In the genomic region with DNA sequence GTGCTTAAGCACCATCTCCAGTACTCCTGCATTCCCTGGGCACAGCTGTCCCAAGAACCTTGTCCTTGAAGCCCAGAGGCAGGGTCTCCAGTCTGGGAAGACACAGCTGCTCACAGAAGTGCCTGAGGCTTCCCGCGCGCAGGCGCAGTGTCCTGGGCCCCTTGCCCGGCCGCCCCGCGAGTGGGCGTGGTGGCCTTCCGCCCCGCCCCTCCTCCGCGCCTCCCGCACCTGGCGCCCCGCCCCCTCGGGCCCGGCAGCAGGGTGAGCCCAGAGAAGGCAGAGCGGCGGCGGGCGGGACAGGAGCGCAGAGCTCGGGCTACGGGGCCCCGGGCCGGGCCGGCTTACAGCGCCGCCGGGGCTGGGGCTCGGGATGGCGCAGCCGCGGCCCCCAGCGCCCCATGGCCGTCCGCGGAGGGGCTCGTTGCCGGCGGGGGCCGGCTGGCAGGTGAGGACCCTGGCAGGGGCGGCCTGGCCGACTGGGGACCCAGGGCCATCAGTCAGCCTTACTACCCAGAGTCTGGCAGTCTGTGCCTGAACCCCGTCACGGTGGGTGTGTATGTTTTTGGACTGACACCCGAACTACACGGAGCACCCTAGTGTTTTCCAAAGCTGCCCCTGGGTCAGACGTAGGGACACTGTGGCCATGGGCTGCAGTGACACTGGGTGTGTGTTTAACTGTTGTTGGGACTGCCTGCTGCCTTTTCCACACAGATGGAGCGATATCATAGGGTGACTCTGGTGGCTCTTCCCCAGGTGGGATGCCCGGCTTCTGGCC, we compare ENCODE assay signal across 8 mouse cellular contexts. TPM values are rescaled to one million over a fixed set of nuclear protein-coding genes. Genes with fewer than 3 reads are reported as not detected.
DNase-seq lines count a peak whose midpoint lies in the region; ATAC-seq and TF ChIP-seq lines count a peak whose summit lies in the region.

No protein-coding gene starts in this region.

- H3K4me1 ChIP-seq in intestine, embryonic 16.5 days (ENCODE audit: control insufficient read depth, insufficient read depth, low read length) = peaks cover 24% of the 10 kb centered on the region
- peaks cover 22% of the 10 kb centered on the region for H3K4me1 ChIP-seq in liver, embryonic 12.5 days
- H3K4me1 ChIP-seq in testis, adult 2 months (ENCODE audit: control insufficient read depth, insufficient read depth, low read length) = peaks cover 16% of the 10 kb centered on the region

- peak overlapping the region; percentile 37 for H3K4me3 ChIP-seq in layer of hippocampus, adult 2 months
- peak overlapping the region; percentile 66 for H3K4me3 ChIP-seq in intestine, embryonic 16.5 days (ENCODE audit: low read length)
- peak overlapping the region; percentile 52 for H3K4me3 ChIP-seq in liver, embryonic 12.5 days
- peak overlapping the region; percentile 54 for H3K4me3 ChIP-seq in testis, adult 2 months (ENCODE audit: control insufficient read depth, low read depth, low read length)

- TF ChIP-seq POLR2A in testis, adult 2 months (IDR thresholded peaks at IDR 0.05; ENCODE audit: control insufficient read depth, low read depth, low read length) = no peak; the same call in 1 of the 2 replicates

- peak overlapping the region; percentile 93 for H3K4me2 ChIP-seq in intestine, embryonic 16.5 days (ENCODE audit: low read depth, low read length)
- H3K4me2 ChIP-seq in liver, embryonic 12.5 days = peak overlapping the region; percentile 75

- ATAC-seq in intestine, embryonic 16.5 days = peak; percentile 83
- peak; percentile 68 for ATAC-seq in liver, embryonic 12.5 days

- no peak overlapping the region for H3K27ac ChIP-seq in layer of hippocampus, adult 2 months
- peak overlapping the region; percentile 80 for H3K27ac ChIP-seq in intestine, embryonic 16.5 days (ENCODE audit: low read length)
- no peak overlapping the region for H3K27ac ChIP-seq in liver, embryonic 12.5 days
- no peak overlapping the region for H3K27ac ChIP-seq in testis, adult 2 months (ENCODE audit: control insufficient read depth, insufficient read depth, low read depth, low read length)

- H3K27me3 ChIP-seq in intestine, embryonic 16.5 days (replicated peaks; ENCODE audit: control insufficient read depth, insufficient read depth, low read length) = no peaks in the 10 kb centered on the region
- peaks cover 79% of the 10 kb centered on the region for H3K27me3 ChIP-seq in liver, embryonic 12.5 days (replicated peaks)
- H3K27me3 ChIP-seq in testis, adult 2 months (ENCODE audit: control insufficient read depth, insufficient read depth, low read length) = no peaks in the 10 kb centered on the region

- H3K9ac ChIP-seq in intestine, embryonic 16.5 days (ENCODE audit: low read depth, low read length) = peak overlapping the region; percentile 81
- H3K9ac ChIP-seq in liver, embryonic 12.5 days = peak overlapping the region; percentile 54

- no peak for TF ChIP-seq CTCF in layer of hippocampus, adult 2 months (conservative IDR thresholded peaks at IDR 0.05)
- TF ChIP-seq CTCF in testis, adult 2 months (IDR thresholded peaks at IDR 0.05; ENCODE audit: control insufficient read depth, insufficient read depth, insufficient replicate concordance, low read depth, low read length) = no peak

- 4% methylated on average over 52 of the region's 52 CpGs for WGBS in intestine, embryonic 16.5 days
- 4% methylated on average over 52 of the region's 52 CpGs for WGBS in liver, embryonic 12.5 days (ENCODE audit: insufficient replicate concordance)

- no peaks in the 10 kb centered on the region for H3K36me3 ChIP-seq in intestine, embryonic 16.5 days (ENCODE audit: control insufficient read depth, insufficient read depth, low read length)
- H3K36me3 ChIP-seq in liver, embryonic 12.5 days = no peaks in the 10 kb centered on the region
- H3K36me3 ChIP-seq in testis, adult 2 months (ENCODE audit: control insufficient read depth, insufficient read depth, low read length) = no peaks in the 10 kb centered on the region

- DNase-seq in layer of hippocampus, adult 2 months (ENCODE audit: low spot score in 2 of 2) = peak in 1 of 2 experiments; percentile 68
- DNase-seq in layer of hippocampus, adult 9-10 months (ENCODE audit: low spot score) = no peak
- peak; percentile 95 for DNase-seq in embryo, embryonic 10.5 days (ENCODE audit: low spot score)
- DNase-seq in heart, adult 18-20 months = peak; percentile 84 to 86
- DNase-seq in neural tube, embryonic 10.5 days (ENCODE audit: extremely low spot score, low spot score) = peak; percentile 93

- H3K9me3 ChIP-seq in intestine, embryonic 16.5 days (ENCODE audit: control insufficient read depth, low read length) = no peaks in the 10 kb centered on the region
- H3K9me3 ChIP-seq in liver, embryonic 12.5 days (replicated peaks) = no peaks in the 10 kb centered on the region

RNA-seq across cellular contexts. Expression of a gene that starts 42.9 kb away (rescaled TPM):
- total RNA-seq in layer of hippocampus, adult 2 months (2021) = 100 to 1,000 TPM; 281 to 291 TPM
- total RNA-seq in heart, adult 18-20 months (2021) = 10 to 100 TPM; 14.2 to 14.8 TPM
- polyA plus RNA-seq in intestine, embryonic 16.5 days (2015; fragmentation: Nextera tagmentation; extraction: Ambion mirVana) = 26.9 and 30.9 TPM in 2 replicates
- 2.2 and 2.3 TPM in 2 replicates for polyA plus RNA-seq in liver, embryonic 12.5 days (2016; fragmentation: Nextera tagmentation; extraction: Ambion mirVana)
- polyA plus RNA-seq in testis, adult 2 months (2012; rRNA removed) = 20.8 and 27.9 TPM in 2 replicates
